In genomic region chr2:92780021-92780420, GRCm38 (mm10) we compare ENCODE assay signal across 22 mouse cellular contexts.
A peak's percentile ranks its signal among the peaks of the same experiment; 100 is the strongest.
DNase-seq lines count a peak whose midpoint lies in the region; ATAC-seq and TF ChIP-seq lines count a peak whose summit lies in the region.
"Had no signal": no experiment of that assay in that cellular context is flagged by ENCODE, and none has a peak within 500 bp of the region (broad histone marks: within the 10 kb centered on the region; RNA-seq: fewer than 3 reads in every experiment).

No protein-coding gene starts in this region.

- H3K4me1 ChIP-seq in forebrain, embryonic 14.5 days (ENCODE audit: control insufficient read depth, insufficient read depth, low read length): no peaks in the 10 kb centered on the region
- H3K4me1 ChIP-seq in forebrain, embryonic 10.5 days: no peaks in the 10 kb centered on the region
- H3K4me1 ChIP-seq in forebrain, postnatal 0 days (ENCODE audit: insufficient read depth): no peaks in the 10 kb centered on the region
- no peaks in the 10 kb centered on the region; the same call in 1 of the 2 replicates for H3K4me1 ChIP-seq in forebrain, embryonic 12.5 days
- H3K4me1 ChIP-seq: heart, embryonic 12.5 days; heart, embryonic 15.5 days had no signal

- no peaks in the 10 kb centered on the region for H3K9me3 ChIP-seq in forebrain, embryonic 14.5 days (replicated peaks; ENCODE audit: control insufficient read depth, low read length)
- H3K9me3 ChIP-seq in forebrain, embryonic 10.5 days: no peaks in the 10 kb centered on the region
- H3K9me3 ChIP-seq in forebrain, postnatal 0 days (ENCODE audit: low read length): no peaks in the 10 kb centered on the region
- no peaks in the 10 kb centered on the region for H3K9me3 ChIP-seq in forebrain, embryonic 12.5 days
- H3K9me3 ChIP-seq: heart, embryonic 12.5 days; heart, embryonic 15.5 days had no signal

- no peak overlapping the region for H3K4me2 ChIP-seq in forebrain, embryonic 14.5 days (ENCODE audit: low read length)
- H3K4me2 ChIP-seq in forebrain, postnatal 0 days (ENCODE audit: low read depth): no peak overlapping the region
- no peak overlapping the region for H3K4me2 ChIP-seq in forebrain, embryonic 12.5 days
- H3K4me2 ChIP-seq: heart, embryonic 12.5 days; heart, embryonic 15.5 days; hindbrain, embryonic 14.5 days had no signal

- no peaks in the 10 kb centered on the region for H3K27me3 ChIP-seq in forebrain, embryonic 14.5 days (replicated peaks; ENCODE audit: control insufficient read depth, insufficient read depth, low read length)
- H3K27me3 ChIP-seq in forebrain, embryonic 10.5 days (ENCODE audit: poor library complexity, severe bottlenecking): no peaks in the 10 kb centered on the region
- H3K27me3 ChIP-seq in forebrain, postnatal 0 days (ENCODE audit: insufficient read depth, low read length): no peaks in the 10 kb centered on the region
- no peaks in the 10 kb centered on the region for H3K27me3 ChIP-seq in forebrain, embryonic 12.5 days
- H3K27me3 ChIP-seq: heart, embryonic 15.5 days had no signal

- no peak overlapping the region for H3K9ac ChIP-seq in forebrain, embryonic 14.5 days (ENCODE audit: low read length)
- H3K9ac ChIP-seq in forebrain, postnatal 0 days: no peak overlapping the region
- H3K9ac ChIP-seq in forebrain, embryonic 12.5 days: no peak overlapping the region
- H3K9ac ChIP-seq: heart, embryonic 12.5 days; heart, embryonic 15.5 days; hindbrain, embryonic 14.5 days had no signal

- no peaks in the 10 kb centered on the region for H3K36me3 ChIP-seq in forebrain, embryonic 14.5 days (ENCODE audit: control insufficient read depth, insufficient read depth, low read length)
- no peaks in the 10 kb centered on the region for H3K36me3 ChIP-seq in forebrain, embryonic 10.5 days (replicated peaks)
- H3K36me3 ChIP-seq in forebrain, postnatal 0 days (ENCODE audit: insufficient read depth): no peaks in the 10 kb centered on the region
- H3K36me3 ChIP-seq in forebrain, embryonic 12.5 days (replicated peaks): no peaks in the 10 kb centered on the region
- H3K36me3 ChIP-seq: heart, embryonic 12.5 days; heart, embryonic 15.5 days had no signal

- no peak overlapping the region for H3K4me3 ChIP-seq in forebrain, embryonic 14.5 days (ENCODE audit: low read depth, low read length)
- H3K4me3 ChIP-seq in forebrain, embryonic 10.5 days: no peak overlapping the region
- no peak overlapping the region for H3K4me3 ChIP-seq in forebrain, postnatal 0 days (ENCODE audit: low read depth, low read length)
- no peak overlapping the region for H3K4me3 ChIP-seq in forebrain, embryonic 12.5 days (replicated peaks)
- H3K4me3 ChIP-seq in layer of hippocampus, adult 2 months: no peak overlapping the region
- H3K4me3 ChIP-seq: heart, embryonic 12.5 days; heart, embryonic 15.5 days had no signal

- TF ChIP-seq POLR2A in brain, embryonic 14.5 days (IDR thresholded peaks at IDR 0.05; ENCODE audit: borderline replicate concordance, extremely low read depth, insufficient read depth, insufficient read length, poor library complexity, severe bottlenecking): no peak

- peak; percentile 4; the same call in 1 of the 2 replicates for ATAC-seq in forebrain, embryonic 14.5 days
- peak; percentile 27; the same call in 1 of the 2 replicates for ATAC-seq in forebrain, postnatal 0 days
- ATAC-seq in forebrain, embryonic 12.5 days (ENCODE audit: low FRiP score): no peak
- ATAC-seq: activated CD4-positive, CD25-positive, alpha-beta regulatory T cell, adult 4 months; hindbrain, postnatal 0 days; inflammation-experienced regulatory T-cells, adult 6 months; intestine, embryonic 16.5 days had no signal

- no peak for TF ChIP-seq CTCF in forebrain, postnatal 0 days (IDR thresholded peaks at IDR 0.05; ENCODE audit: low read depth)
- TF ChIP-seq CTCF in layer of hippocampus, adult 2 months (conservative IDR thresholded peaks at IDR 0.05): no peak
- TF ChIP-seq CTCF in brain, embryonic 14.5 days (IDR thresholded peaks at IDR 0.05; ENCODE audit: borderline replicate concordance, extremely low read depth, insufficient read depth, insufficient read length): no peak

- WGBS in forebrain, embryonic 14.5 days: 74% methylated on average over 1 of the region's 1 CpGs
- 96% methylated on average over 1 of the region's 1 CpGs for WGBS in forebrain, embryonic 10.5 days
- WGBS in forebrain, postnatal 0 days: 56% methylated on average over 1 of the region's 1 CpGs
- 78% methylated on average over 1 of the region's 1 CpGs for WGBS in forebrain, embryonic 12.5 days

- peak; percentile 58 for DNase-seq in forebrain, embryonic 14.5 days (ENCODE audit: low spot score)
- no peak for DNase-seq in forebrain, embryonic 10.5 days (ENCODE audit: extremely low spot score, low spot score)
- no peak for DNase-seq in forebrain, postnatal 0 days
- DNase-seq in layer of hippocampus, adult 2 months (ENCODE audit: low spot score in 2 of 2): no peak
- DNase-seq in layer of hippocampus, adult 8-10 months (ENCODE audit: low spot score in 2 of 2): no peak
- peak; percentile 64 for DNase-seq in brain, embryonic 14.5 days (ENCODE audit: low read depth)
- DNase-seq: adrenal gland, adult 8-10 months; adrenal gland, postnatal 25 days; cerebellum, adult 18-20 months; cerebellum, adult 9-10 months; cerebellum, postnatal 14 days; gastrocnemius, postnatal 25 days; heart, postnatal 10 days; heart, postnatal 4 days had no signal

- peak overlapping the region; percentile 58; the same call in 1 of the 2 replicates for H3K27ac ChIP-seq in forebrain, embryonic 14.5 days (ENCODE audit: low read depth, low read length)
- H3K27ac ChIP-seq in forebrain, embryonic 10.5 days: no peak overlapping the region
- H3K27ac ChIP-seq in forebrain, postnatal 0 days (ENCODE audit: low read depth, low read length): no peak overlapping the region
- H3K27ac ChIP-seq in forebrain, embryonic 12.5 days: no peak overlapping the region
- peak overlapping the region; percentile 20; the same call in 1 of the 2 replicates for H3K27ac ChIP-seq in layer of hippocampus, adult 2 months
- H3K27ac ChIP-seq: heart, embryonic 15.5 days; hindbrain, embryonic 14.5 days; hindbrain, postnatal 0 days had no signal

Comparison
In these comparisons a context has a peak if more than half of its experiments do, and no peak if none do; other contexts are left out.
1. DNase-seq: peak in forebrain, embryonic 14.5 days (single experiment) and brain, embryonic 14.5 days (single experiment); none in forebrain, embryonic 10.5 days (single experiment), forebrain, postnatal 0 days (single experiment), layer of hippocampus, adult 2 months (0 of 2) and layer of hippocampus, adult 8-10 months (0 of 2).
2. H3K27ac ChIP-seq: peak in forebrain, embryonic 14.5 days (single experiment) and layer of hippocampus, adult 2 months (single experiment); none in forebrain, embryonic 10.5 days (single experiment), forebrain, postnatal 0 days (single experiment) and forebrain, embryonic 12.5 days (single experiment).